Mouse (Mus musculus): ENCODE measurements around the gene Cwc22. TPM values are rescaled to one million over a fixed set of nuclear protein-coding genes. Genes with fewer than 3 reads are reported as not detected.

Gene Cwc22
- polyA plus RNA-seq, 1 experiment from 2014 or later, result 33.0 TPM

- no peaks in the 10 kb centered on the region for H3K27me3 ChIP-seq (replicated peaks)
These were observed 27.7 kb downstream of the Cwc22 start for GRCm38 (mm10) chr2:77918474-77918873.

GRCm38 (mm10) chr2:77918006-77918405 is 28.2 kb downstream of the Cwc22 start:
- 90% methylated on average over 2 of the region's 2 CpGs for WGBS

More at GRCm38 (mm10) chr2:77918474-77918873, 27.7 kb downstream of the Cwc22 start:
- no peak overlapping the region for H3K9ac ChIP-seq
- no peaks in the 10 kb centered on the region for H3K4me1 ChIP-seq
- no peak overlapping the region for H3K4me2 ChIP-seq (replicated peaks)
- no peak for ATAC-seq (ENCODE audit: low FRiP score, low read depth)
- no peak overlapping the region for H3K4me3 ChIP-seq
- 85% methylated on average over 3 of the region's 3 CpGs for WGBS
- H3K36me3 ChIP-seq, result peaks cover 53% of the 10 kb centered on the region
- H3K27ac ChIP-seq, result no peak overlapping the region
- no peaks in the 10 kb centered on the region for H3K9me3 ChIP-seq

GRCm38 (mm10) chr2:77917360-77917734 is 28.8 kb downstream of the Cwc22 start:
- H3K4me2 ChIP-seq (replicated peaks), result no peak overlapping the region
- H3K27me3 ChIP-seq (replicated peaks), result no peaks in the 10 kb centered on the region
- ATAC-seq (ENCODE audit: low FRiP score, low read depth), result no peak
- no peaks in the 10 kb centered on the region for H3K9me3 ChIP-seq
- WGBS, result 92% methylated on average over 3 of the region's 3 CpGs
- no peak overlapping the region for H3K27ac ChIP-seq
- H3K4me1 ChIP-seq, result no peaks in the 10 kb centered on the region
- H3K9ac ChIP-seq, result no peak overlapping the region
- H3K4me3 ChIP-seq, result no peak overlapping the region
- H3K36me3 ChIP-seq, result peaks cover 55% of the 10 kb centered on the region

More at GRCm38 (mm10) chr2:77918006-77918405, 28.2 kb downstream of the Cwc22 start:
- Histone ChIP-seq H3K36me3 (peaks cover 51% of the 10 kb centered on the region), H3K27ac (no peak overlapping the region), H3K27me3 (replicated peaks) (no peaks in the 10 kb centered on the region), H3K9me3 (no peaks in the 10 kb centered on the region), H3K4me1 (no peaks in the 10 kb centered on the region), H3K9ac (no peak overlapping the region), H3K4me2 (replicated peaks) (no peak overlapping the region), H3K4me3 (no peak overlapping the region)
- no peak for ATAC-seq (ENCODE audit: low FRiP score, low read depth)

DNA sequence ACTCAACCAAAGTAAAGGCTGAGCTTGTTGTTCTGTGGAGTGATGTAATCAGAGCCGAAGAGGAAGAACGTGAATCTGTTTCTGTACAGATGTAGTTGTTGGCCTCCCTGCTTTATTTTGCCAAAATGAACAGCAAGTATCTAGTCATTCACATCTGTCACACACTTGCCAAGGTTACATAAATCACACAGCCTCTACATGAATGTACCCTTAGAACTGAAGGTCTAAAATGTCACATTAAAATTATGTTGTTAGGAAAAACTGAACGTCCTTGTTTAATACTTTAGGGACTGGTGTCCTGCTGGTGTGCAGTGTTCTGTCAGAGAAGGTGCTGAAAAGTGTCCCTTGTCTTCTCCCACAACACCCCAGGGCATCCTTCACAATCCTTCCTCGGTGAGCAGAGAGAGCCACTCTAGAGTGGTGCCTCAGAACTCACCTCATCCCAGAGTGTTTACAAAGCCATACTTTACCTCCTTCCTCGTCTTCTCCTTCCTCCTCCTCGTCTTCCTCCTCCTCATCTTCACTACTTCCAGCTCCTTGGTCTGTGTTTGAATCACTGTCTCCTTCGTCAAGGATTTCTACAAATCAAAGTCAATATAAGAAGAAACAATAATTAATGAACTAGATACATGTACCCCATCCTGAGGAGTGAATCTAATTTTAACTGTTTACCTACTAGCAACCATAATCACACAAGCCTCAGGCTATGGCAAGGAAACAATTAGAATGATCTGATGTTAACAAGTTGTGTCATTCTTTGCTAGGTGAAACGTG is 29.4 kb downstream of the Cwc22 start:
- no peaks in the 10 kb centered on the region for H3K27me3 ChIP-seq (replicated peaks)
- H3K9me3 ChIP-seq, result no peaks in the 10 kb centered on the region
- no peak overlapping the region for H3K4me2 ChIP-seq (replicated peaks)
- H3K27ac ChIP-seq, result no peak overlapping the region
- no peak for ATAC-seq (ENCODE audit: low FRiP score, low read depth)
- no peak overlapping the region for H3K9ac ChIP-seq
- H3K4me3 ChIP-seq, result no peak overlapping the region
- WGBS, result 85% methylated on average over 8 of the region's 8 CpGs
- H3K36me3 ChIP-seq, result peaks cover 54% of the 10 kb centered on the region
- no peaks in the 10 kb centered on the region for H3K4me1 ChIP-seq

GRCm38 (mm10) chr2:77915187-77915586 is 31.0 kb downstream of the Cwc22 start:
- ATAC-seq (ENCODE audit: low FRiP score, low read depth), result no peak
- H3K27ac ChIP-seq, result no peak overlapping the region
- H3K4me2 ChIP-seq (replicated peaks), result no peak overlapping the region
- no peaks in the 10 kb centered on the region for H3K9me3 ChIP-seq
- no peaks in the 10 kb centered on the region for H3K4me1 ChIP-seq
- peaks cover 45% of the 10 kb centered on the region for H3K36me3 ChIP-seq
- no peaks in the 10 kb centered on the region for H3K27me3 ChIP-seq (replicated peaks)
- 95% methylated on average over 8 of the region's 8 CpGs for WGBS
- no peak overlapping the region for H3K9ac ChIP-seq
- H3K4me3 ChIP-seq, result no peak overlapping the region

- Histone ChIP-seq H3K36me3 (peaks cover 39% of the 10 kb centered on the region), H3K9ac (no peak overlapping the region), H3K9me3 (no peaks in the 10 kb centered on the region), H3K27ac (no peak overlapping the region), H3K4me1 (no peaks in the 10 kb centered on the region), H3K4me3 (no peak overlapping the region), H3K27me3 (replicated peaks) (no peaks in the 10 kb centered on the region), H3K4me2 (replicated peaks) (no peak overlapping the region)
- ATAC-seq (ENCODE audit: low FRiP score, low read depth), result no peak
- 83% methylated on average over 2 of the region's 2 CpGs for WGBS
These were observed 32.5 kb downstream of the Cwc22 start for GRCm38 (mm10) chr2:77913628-77914027.

- no peaks in the 10 kb centered on the region for H3K9me3 ChIP-seq
- no peak overlapping the region for H3K27ac ChIP-seq
- no peaks in the 10 kb centered on the region for H3K4me1 ChIP-seq
- H3K4me2 ChIP-seq (replicated peaks), result no peak overlapping the region
- no peak overlapping the region for H3K9ac ChIP-seq
- 86% methylated on average over 4 of the region's 4 CpGs for WGBS
- peaks cover 39% of the 10 kb centered on the region for H3K36me3 ChIP-seq
- no peak overlapping the region for H3K4me3 ChIP-seq
- no peak for ATAC-seq (ENCODE audit: low FRiP score, low read depth)
- H3K27me3 ChIP-seq (replicated peaks), result no peaks in the 10 kb centered on the region
These were observed 34.0 kb downstream of the Cwc22 start for GRCm38 (mm10) chr2:77912197-77912596.

- H3K4me1 ChIP-seq, result no peaks in the 10 kb centered on the region
- H3K27me3 ChIP-seq (replicated peaks), result no peaks in the 10 kb centered on the region
- WGBS, result 97% methylated on average over 2 of the region's 2 CpGs
- no peak overlapping the region for H3K27ac ChIP-seq
- no peak for ATAC-seq (ENCODE audit: low FRiP score, low read depth)
- H3K36me3 ChIP-seq, result peaks cover 34% of the 10 kb centered on the region
- H3K9me3 ChIP-seq, result no peaks in the 10 kb centered on the region
- H3K4me2 ChIP-seq (replicated peaks), result no peak overlapping the region
- H3K9ac ChIP-seq, result no peak overlapping the region
- no peak overlapping the region for H3K4me3 ChIP-seq
These were observed 34.7 kb downstream of the Cwc22 start for GRCm38 (mm10) chr2:77911452-77911851.

GRCm38 (mm10) chr2:77910216-77910615 is 36.0 kb downstream of the Cwc22 start:
- no peak overlapping the region for H3K4me2 ChIP-seq (replicated peaks)
- no peaks in the 10 kb centered on the region for H3K4me1 ChIP-seq
- H3K4me3 ChIP-seq, result no peak overlapping the region
- no peaks in the 10 kb centered on the region for H3K27me3 ChIP-seq (replicated peaks)
- no peak overlapping the region for H3K27ac ChIP-seq
- ATAC-seq (ENCODE audit: low FRiP score, low read depth), result no peak
- H3K9me3 ChIP-seq, result no peaks in the 10 kb centered on the region
- WGBS, result 79% methylated on average over 3 of the region's 3 CpGs
- no peak overlapping the region for H3K9ac ChIP-seq
- H3K36me3 ChIP-seq, result peaks cover 39% of the 10 kb centered on the region

DNA sequence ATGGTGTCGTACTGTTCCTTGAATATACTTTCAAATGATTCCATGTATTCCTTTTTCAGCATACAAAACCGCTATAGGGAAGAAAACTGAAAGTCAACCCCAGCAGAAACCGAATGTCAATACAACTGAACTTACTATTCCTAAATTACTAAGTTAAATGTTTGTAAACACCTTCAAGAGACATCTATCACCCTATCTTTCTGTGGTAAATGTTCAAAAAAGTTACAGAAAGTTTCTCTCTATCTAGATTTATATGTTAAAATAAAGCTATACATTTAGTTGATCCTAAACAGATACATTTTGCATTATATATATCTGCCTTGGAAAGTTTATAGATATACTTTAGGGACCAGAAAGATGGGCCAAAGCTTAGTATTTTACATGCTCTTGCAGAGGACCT is 39.0 kb downstream of the Cwc22 start:
- ATAC-seq (ENCODE audit: low FRiP score, low read depth), result no peak
- Histone ChIP-seq H3K9ac (no peak overlapping the region), H3K4me2 (replicated peaks) (no peak overlapping the region), H3K27me3 (replicated peaks) (no peaks in the 10 kb centered on the region), H3K36me3 (peaks cover 39% of the 10 kb centered on the region), H3K4me1 (no peaks in the 10 kb centered on the region), H3K4me3 (no peak overlapping the region), H3K9me3 (no peaks in the 10 kb centered on the region), H3K27ac (no peak overlapping the region)
- 93% methylated on average over 3 of the region's 3 CpGs for WGBS

GRCm38 (mm10) chr2:77905023-77905422 is 41.2 kb downstream of the Cwc22 start:
- peaks cover 41% of the 10 kb centered on the region for H3K36me3 ChIP-seq
- no peak for ATAC-seq (ENCODE audit: low FRiP score, low read depth)

GRCm38 (mm10) chr2:77904495-77904894 is 41.7 kb downstream of the Cwc22 start:
- no peak for ATAC-seq (ENCODE audit: low FRiP score, low read depth)
- 94% methylated on average over 10 of the region's 10 CpGs for WGBS
- Histone ChIP-seq H3K27me3 (replicated peaks) (no peaks in the 10 kb centered on the region), H3K9ac (no peak overlapping the region), H3K27ac (no peak overlapping the region), H3K4me1 (no peaks in the 10 kb centered on the region), H3K36me3 (peaks cover 46% of the 10 kb centered on the region), H3K4me3 (no peak overlapping the region), H3K9me3 (no peaks in the 10 kb centered on the region), H3K4me2 (replicated peaks) (no peak overlapping the region)

More at GRCm38 (mm10) chr2:77905023-77905422, 41.2 kb downstream of the Cwc22 start:
- no peak overlapping the region for H3K4me3 ChIP-seq
- no peaks in the 10 kb centered on the region for H3K4me1 ChIP-seq
- H3K4me2 ChIP-seq (replicated peaks), result no peak overlapping the region
- H3K9ac ChIP-seq, result no peak overlapping the region
- no peaks in the 10 kb centered on the region for H3K9me3 ChIP-seq
- H3K27ac ChIP-seq, result no peak overlapping the region
- no peaks in the 10 kb centered on the region for H3K27me3 ChIP-seq (replicated peaks)
- WGBS, result 89% methylated on average over 7 of the region's 7 CpGs

DNA sequence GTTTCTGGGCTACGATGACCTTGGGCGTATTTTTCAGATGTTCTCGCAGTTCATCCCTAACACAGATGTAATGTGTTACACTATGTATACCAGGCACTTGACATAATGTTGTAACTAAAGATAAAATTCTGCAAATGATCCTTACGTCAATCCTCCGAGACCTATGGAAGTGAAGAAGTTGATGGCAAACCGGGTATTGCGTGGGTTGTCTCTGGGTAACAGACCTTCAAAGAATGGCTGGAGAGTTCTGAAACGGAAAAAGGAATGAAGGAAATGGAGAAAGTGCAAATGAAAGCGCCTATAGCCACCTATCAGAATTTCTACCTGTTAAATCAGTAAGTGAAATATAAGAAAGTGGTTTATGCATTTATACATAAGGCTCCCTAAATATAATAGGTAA is 42.2 kb downstream of the Cwc22 start:
- Histone ChIP-seq H3K9ac (no peak overlapping the region), H3K4me3 (no peak overlapping the region), H3K27me3 (replicated peaks) (no peaks in the 10 kb centered on the region), H3K4me2 (replicated peaks) (no peak overlapping the region), H3K36me3 (peaks cover 50% of the 10 kb centered on the region), H3K4me1 (no peaks in the 10 kb centered on the region), H3K9me3 (no peaks in the 10 kb centered on the region), H3K27ac (no peak overlapping the region)
- ATAC-seq (ENCODE audit: low FRiP score, low read depth), result no peak
- WGBS, result 97% methylated on average over 9 of the region's 9 CpGs
